Mouse (Mus musculus): ENCODE measurements around the gene Znrf3. TPM values are rescaled to one million over a fixed set of nuclear protein-coding genes. Genes with fewer than 3 reads are reported as not detected.

Znrf3 gene
- polyA plus RNA-seq, 1 experiment from 2014 or later = 4.9 TPM

DNA sequence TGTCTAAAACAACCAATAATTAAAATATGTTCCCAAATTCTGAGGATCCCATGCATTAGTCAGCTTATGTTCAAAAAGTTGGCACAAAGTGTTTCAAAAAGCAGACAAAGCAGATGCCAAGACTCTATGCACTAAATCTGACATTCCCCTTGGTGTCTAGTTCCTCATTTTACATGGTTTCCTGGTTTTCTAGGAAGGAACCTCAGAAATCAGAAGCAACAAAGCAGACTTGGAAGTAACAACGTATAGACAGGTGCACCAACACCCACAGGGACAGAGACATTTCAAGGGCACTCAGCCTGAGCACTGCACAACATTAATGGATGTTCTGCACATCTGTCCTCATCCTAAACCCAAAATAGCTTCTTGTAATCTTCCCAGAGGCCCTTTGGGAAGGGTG, 13.8 kb downstream of the Znrf3 start:
- 79% methylated on average over 1 of the region's 1 CpGs for WGBS
- Histone ChIP-seq H3K4me2 (ENCODE audit: low read length) (no peak overlapping the region), H3K9ac (ENCODE audit: low read length) (no peak overlapping the region), H3K27me3 (replicated peaks; ENCODE audit: control insufficient read depth, insufficient read depth, low read length) (no peaks in the 10 kb centered on the region), H3K36me3 (ENCODE audit: control insufficient read depth, insufficient read depth, low read length) (no peaks in the 10 kb centered on the region), H3K9me3 (replicated peaks; ENCODE audit: control insufficient read depth, low read length) (no peaks in the 10 kb centered on the region), H3K4me3 (ENCODE audit: low read depth, low read length) (no peak overlapping the region), H3K27ac (ENCODE audit: low read depth, low read length) (no peak overlapping the region), H3K4me1 (ENCODE audit: control insufficient read depth, insufficient read depth, low read length) (no peaks in the 10 kb centered on the region)
- no peak for ATAC-seq
- DNase-seq (ENCODE audit: low spot score) = no peak

- Histone ChIP-seq H3K4me2 (ENCODE audit: low read length) (no peak overlapping the region), H3K4me1 (ENCODE audit: control insufficient read depth, insufficient read depth, low read length) (no peaks in the 10 kb centered on the region), H3K4me3 (ENCODE audit: low read depth, low read length) (no peak overlapping the region), H3K9me3 (replicated peaks; ENCODE audit: control insufficient read depth, low read length) (no peaks in the 10 kb centered on the region), H3K9ac (ENCODE audit: low read length) (no peak overlapping the region), H3K36me3 (ENCODE audit: control insufficient read depth, insufficient read depth, low read length) (no peaks in the 10 kb centered on the region), H3K27ac (ENCODE audit: low read depth, low read length) (no peak overlapping the region), H3K27me3 (replicated peaks; ENCODE audit: control insufficient read depth, insufficient read depth, low read length) (no peaks in the 10 kb centered on the region)
- ATAC-seq (no peak), DNase-seq (ENCODE audit: low spot score) (no peak)
- 91% methylated on average over 4 of the region's 4 CpGs for WGBS
Observed at GRCm38 (mm10) chr11:5429396-5430190, 15.1 kb downstream of the Znrf3 start.

GRCm38 (mm10) chr11:5427251-5427650, 17.4 kb downstream of the Znrf3 start:
- Histone ChIP-seq H3K4me1 (ENCODE audit: control insufficient read depth, insufficient read depth, low read length) (peaks cover 2% of the 10 kb centered on the region; the same call in 1 of the 2 replicates), H3K9ac (ENCODE audit: low read length) (no peak overlapping the region), H3K4me2 (ENCODE audit: low read length) (no peak overlapping the region), H3K27me3 (replicated peaks; ENCODE audit: control insufficient read depth, insufficient read depth, low read length) (no peaks in the 10 kb centered on the region), H3K9me3 (replicated peaks; ENCODE audit: control insufficient read depth, low read length) (no peaks in the 10 kb centered on the region), H3K36me3 (ENCODE audit: control insufficient read depth, insufficient read depth, low read length) (no peaks in the 10 kb centered on the region), H3K4me3 (ENCODE audit: low read depth, low read length) (no peak overlapping the region), H3K27ac (ENCODE audit: low read depth, low read length) (no peak overlapping the region)
- DNase-seq (ENCODE audit: low spot score) (peak; percentile 40), ATAC-seq (no peak)
- WGBS = 21% methylated on average over 3 of the region's 3 CpGs

- ATAC-seq (no peak), DNase-seq (ENCODE audit: low spot score) (no peak)
- Histone ChIP-seq H3K36me3 (ENCODE audit: control insufficient read depth, insufficient read depth, low read length) (no peaks in the 10 kb centered on the region), H3K9ac (ENCODE audit: low read length) (no peak overlapping the region), H3K4me2 (ENCODE audit: low read length) (no peak overlapping the region), H3K27ac (ENCODE audit: low read depth, low read length) (no peak overlapping the region), H3K9me3 (replicated peaks; ENCODE audit: control insufficient read depth, low read length) (no peaks in the 10 kb centered on the region), H3K4me3 (ENCODE audit: low read depth, low read length) (no peak overlapping the region), H3K27me3 (replicated peaks; ENCODE audit: control insufficient read depth, insufficient read depth, low read length) (no peaks in the 10 kb centered on the region), H3K4me1 (ENCODE audit: control insufficient read depth, insufficient read depth, low read length) (peaks cover 7% of the 10 kb centered on the region; the same call in 1 of the 2 replicates)
- WGBS = 95% methylated on average over 2 of the region's 2 CpGs
Observed at GRCm38 (mm10) chr11:5426317-5426716, 18.3 kb downstream of the Znrf3 start.

DNA sequence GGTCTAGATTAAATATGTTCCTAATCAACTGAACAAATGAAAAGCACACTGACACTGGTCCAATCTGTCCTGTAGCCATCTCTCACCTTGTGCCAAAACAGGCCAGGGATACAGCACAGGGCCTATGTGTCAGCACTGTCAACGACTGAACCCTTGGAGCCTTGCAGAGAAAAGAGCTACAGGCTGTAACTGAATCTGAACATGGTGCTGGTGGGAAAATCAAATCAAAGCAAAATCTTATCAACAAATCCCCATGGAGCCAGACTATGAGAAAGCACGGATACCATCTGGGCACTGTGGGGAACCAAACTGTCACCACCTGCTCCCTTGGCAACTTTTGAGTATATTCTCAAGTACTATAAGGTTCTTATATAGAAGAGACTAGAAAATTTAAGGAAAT, 19.5 kb downstream of the Znrf3 start:
- Histone ChIP-seq H3K27ac (ENCODE audit: low read depth, low read length) (no peak overlapping the region), H3K9me3 (replicated peaks; ENCODE audit: control insufficient read depth, low read length) (no peaks in the 10 kb centered on the region), H3K4me2 (ENCODE audit: low read length) (no peak overlapping the region), H3K27me3 (replicated peaks; ENCODE audit: control insufficient read depth, insufficient read depth, low read length) (no peaks in the 10 kb centered on the region), H3K9ac (ENCODE audit: low read length) (no peak overlapping the region), H3K4me3 (ENCODE audit: low read depth, low read length) (no peak overlapping the region), H3K4me1 (ENCODE audit: control insufficient read depth, insufficient read depth, low read length) (peaks cover 7% of the 10 kb centered on the region; the same call in 1 of the 2 replicates), H3K36me3 (ENCODE audit: control insufficient read depth, insufficient read depth, low read length) (no peaks in the 10 kb centered on the region)
- 42% methylated on average over 2 of the region's 2 CpGs for WGBS
- DNase-seq (ENCODE audit: low spot score) (peak; percentile 77), ATAC-seq (peak; percentile 40; the same call in 1 of the 2 replicates)

DNA sequence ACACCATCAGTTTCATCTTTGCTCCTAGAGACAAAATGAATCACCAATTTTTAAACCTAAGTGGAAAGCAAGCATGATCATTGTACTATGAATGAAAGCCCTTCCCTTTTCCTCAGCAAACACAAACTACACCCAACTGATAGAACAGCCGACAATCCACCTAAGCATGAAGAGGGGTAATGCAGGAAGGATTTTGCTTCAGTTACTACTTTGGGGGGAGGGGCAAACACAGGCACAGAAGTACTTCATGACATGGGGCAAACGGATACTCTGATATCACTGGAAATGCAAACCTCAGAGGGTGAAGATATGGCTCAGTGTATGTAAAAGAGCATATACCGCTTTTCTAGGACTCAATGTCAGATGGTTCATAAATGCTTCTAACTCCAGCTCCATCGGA, 20.5 kb downstream of the Znrf3 start:
- no peak overlapping the region for H3K27ac ChIP-seq (ENCODE audit: low read depth, low read length)
- H3K9ac ChIP-seq (ENCODE audit: low read length) = no peak overlapping the region
- WGBS = 84% methylated on average over 4 of the region's 4 CpGs
- no peaks in the 10 kb centered on the region for H3K27me3 ChIP-seq (replicated peaks; ENCODE audit: control insufficient read depth, insufficient read depth, low read length)
- peaks cover 7% of the 10 kb centered on the region; the same call in 1 of the 2 replicates for H3K4me1 ChIP-seq (ENCODE audit: control insufficient read depth, insufficient read depth, low read length)
- ATAC-seq (no peak), DNase-seq (ENCODE audit: low spot score) (no peak)
- no peaks in the 10 kb centered on the region for H3K9me3 ChIP-seq (replicated peaks; ENCODE audit: control insufficient read depth, low read length)
- no peak overlapping the region for H3K4me3 ChIP-seq (ENCODE audit: low read depth, low read length)
- no peak overlapping the region for H3K4me2 ChIP-seq (ENCODE audit: low read length)
- no peaks in the 10 kb centered on the region for H3K36me3 ChIP-seq (ENCODE audit: control insufficient read depth, insufficient read depth, low read length)

DNA sequence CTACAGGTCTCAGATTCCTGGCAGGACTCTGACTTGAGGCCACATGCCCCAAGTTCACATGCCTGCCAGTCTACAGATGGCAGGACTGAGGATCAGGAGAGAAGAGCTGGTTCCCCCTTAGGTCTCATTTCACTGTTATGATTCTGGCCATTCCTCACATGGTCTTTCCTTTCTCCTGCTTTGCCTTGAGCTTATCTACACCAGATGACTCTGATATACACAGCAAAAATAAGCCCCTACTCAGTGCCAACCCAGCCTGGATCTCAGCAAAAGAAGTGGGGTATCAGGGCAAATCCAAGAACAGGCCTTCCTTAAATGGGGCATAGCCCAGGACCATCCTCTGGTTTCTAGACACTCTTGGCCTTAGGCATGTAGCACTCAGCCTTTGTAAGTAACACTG, 21.6 kb downstream of the Znrf3 start:
- Histone ChIP-seq H3K27ac (ENCODE audit: low read depth, low read length) (no peak overlapping the region), H3K36me3 (ENCODE audit: control insufficient read depth, insufficient read depth, low read length) (no peaks in the 10 kb centered on the region), H3K9me3 (replicated peaks; ENCODE audit: control insufficient read depth, low read length) (no peaks in the 10 kb centered on the region), H3K4me3 (ENCODE audit: low read depth, low read length) (no peak overlapping the region), H3K4me2 (ENCODE audit: low read length) (no peak overlapping the region), H3K4me1 (ENCODE audit: control insufficient read depth, insufficient read depth, low read length) (peaks cover 7% of the 10 kb centered on the region; the same call in 1 of the 2 replicates), H3K9ac (ENCODE audit: low read length) (no peak overlapping the region), H3K27me3 (replicated peaks; ENCODE audit: control insufficient read depth, insufficient read depth, low read length) (no peaks in the 10 kb centered on the region)
- DNase-seq (ENCODE audit: low spot score) (no peak), ATAC-seq (no peak)

- DNase-seq (ENCODE audit: low spot score) (no peak), ATAC-seq (no peak)
- 40% methylated on average over 1 of the region's 1 CpGs for WGBS
- Histone ChIP-seq H3K4me3 (ENCODE audit: low read depth, low read length) (no peak overlapping the region), H3K36me3 (ENCODE audit: control insufficient read depth, insufficient read depth, low read length) (no peaks in the 10 kb centered on the region), H3K9ac (ENCODE audit: low read length) (no peak overlapping the region), H3K4me1 (ENCODE audit: control insufficient read depth, insufficient read depth, low read length) (peaks cover 7% of the 10 kb centered on the region; the same call in 1 of the 2 replicates), H3K4me2 (ENCODE audit: low read length) (no peak overlapping the region), H3K27ac (ENCODE audit: low read depth, low read length) (no peak overlapping the region), H3K9me3 (replicated peaks; ENCODE audit: control insufficient read depth, low read length) (no peaks in the 10 kb centered on the region), H3K27me3 (replicated peaks; ENCODE audit: control insufficient read depth, insufficient read depth, low read length) (no peaks in the 10 kb centered on the region)
Observed at GRCm38 (mm10) chr11:5422252-5422636, 22.4 kb downstream of the Znrf3 start.

GRCm38 (mm10) chr11:5421506-5422251, 23.0 kb downstream of the Znrf3 start:
- 24% methylated on average over 4 of the region's 4 CpGs for WGBS
- no peaks in the 10 kb centered on the region for H3K27me3 ChIP-seq (replicated peaks; ENCODE audit: control insufficient read depth, insufficient read depth, low read length)
- DNase-seq (ENCODE audit: low spot score) (peak; percentile 71), ATAC-seq (0 out of 2 replicates have a peak, but pooled peaks have one; percentile 18)
- no peak overlapping the region for H3K4me2 ChIP-seq (ENCODE audit: low read length)
- no peak overlapping the region for H3K9ac ChIP-seq (ENCODE audit: low read length)
- no peak overlapping the region; the same call in 1 of the 2 replicates for H3K27ac ChIP-seq (ENCODE audit: low read depth, low read length)
- H3K4me3 ChIP-seq (ENCODE audit: low read depth, low read length) = no peak overlapping the region
- peaks cover 10% of the 10 kb centered on the region for H3K4me1 ChIP-seq (ENCODE audit: control insufficient read depth, insufficient read depth, low read length)
- H3K36me3 ChIP-seq (ENCODE audit: control insufficient read depth, insufficient read depth, low read length) = no peaks in the 10 kb centered on the region
- no peaks in the 10 kb centered on the region for H3K9me3 ChIP-seq (replicated peaks; ENCODE audit: control insufficient read depth, low read length)

Measured in forebrain, embryonic 14.5 days (tissue).